Mouse (Mus musculus) kidney, adult 2 months (tissue): ENCODE results near the gene Fam83g. TPM values are rescaled to one million over a fixed set of nuclear protein-coding genes. Genes with fewer than 3 reads are reported as not detected.

Experiments
- DNase-seq: peaks from one replicate; pipeline ENCODE4 v3.0.0; 2021
- H3K27ac ChIP-seq: fragments of 200-500 bp; 2 replicates; pipeline ENCODE4 v1.5.1; 2012; ENCODE audit warnings: low read depth, low read length, control low read depth, inconsistent platforms; ENCODE audit not compliant: insufficient read depth
- H3K27me3 ChIP-seq: fragments of 200-500 bp; replicated peaks from 2 replicates; pipeline ENCODE4 v1.6.1; 2012; ENCODE audit warnings: mild to moderate bottlenecking, moderate library complexity, low read length, inconsistent platforms; ENCODE audit not compliant: control insufficient read depth, insufficient read depth
- H3K36me3 ChIP-seq: fragments of 200-500 bp; 2 replicates; pipeline ENCODE4 v1.6.1; 2012; ENCODE audit warnings: mild to moderate bottlenecking, moderate library complexity, low read length, inconsistent platforms; ENCODE audit not compliant: control insufficient read depth, insufficient read depth
- H3K4me1 ChIP-seq: fragments of 200-500 bp; 2 replicates; pipeline ENCODE4 v1.6.1; 2011; ENCODE audit warnings: low read length; ENCODE audit not compliant: control insufficient read depth, insufficient read depth
- H3K4me3 ChIP-seq: fragments of 200-500 bp; 2 replicates; pipeline ENCODE4 v1.5.1; 2011; ENCODE audit warnings: mild to moderate bottlenecking, low read depth, low read length, control low read depth; ENCODE audit not compliant: insufficient read depth
- CTCF ChIP-seq: fragments of 200-500 bp; conservative IDR thresholded peaks from 2 replicates; pipeline ENCODE4 v1.5.1; 2011; ENCODE audit warnings: low read depth, mild to moderate bottlenecking, control low read depth, low read length, moderate library complexity, mixed read lengths; ENCODE audit not compliant: insufficient read depth, insufficient read length
- POLR2A ChIP-seq: fragments of 200-500 bp; IDR thresholded peaks from one replicate; pipeline ENCODE4 v1.6.1; 2011; ENCODE audit warnings: low read depth, low read length, control low read depth
- WGBS: fragments of 180-500 bp; shearing (Covaris S2); methylation state at CpG from one replicate; pipeline ENCODE4 v1.1.7; 2018; 5-methylcytosine and 5-hydroxymethylcytosine counted together
- polyA plus RNA-seq: library from polyadenylated mRNA; depleted of rRNA; stranded (reverse); fragments of >200 nt; gene quantifications from 2 replicates; pipeline ENCODE4 v1.2.3, GENCODE M21; 2012

Fam83g gene
- polyA plus RNA-seq, 1 experiment: 15.4 TPM

- Histone ChIP-seq H3K4me3 (no peak overlapping the region), H3K27ac (no peak overlapping the region), H3K36me3 (no peaks in the 10 kb centered on the region), H3K27me3 (no peaks in the 10 kb centered on the region), H3K4me1 (peaks cover 2% of the 10 kb centered on the region; the same call in 1 of the 2 replicates)
- DNase-seq: no peak
- TF ChIP-seq POLR2A: no peak
- 82% methylated on average over 7 of the region's 7 CpGs for WGBS
These were observed 41.8 kb upstream of the Fam83g start for GRCm38 (mm10) chr11:61642106-61642505.

- WGBS: 58% methylated on average over 5 of the region's 5 CpGs
- DNase-seq: peak; percentile 64
- H3K27ac ChIP-seq: no peak overlapping the region
These were observed 40.5 kb upstream of the Fam83g start for GRCm38 (mm10) chr11:61643184-61643961.

GRCm38 (mm10) chr11:61644576-61645326 is 39.1 kb upstream of the Fam83g start:
- TF ChIP-seq POLR2A: no peak
- no peak for TF ChIP-seq CTCF
- no peaks in the 10 kb centered on the region for H3K36me3 ChIP-seq
- H3K4me3 ChIP-seq: no peak overlapping the region
- H3K4me1 ChIP-seq: peaks cover 10% of the 10 kb centered on the region; the same call in 1 of the 2 replicates
- no peak overlapping the region for H3K27ac ChIP-seq
- no peaks in the 10 kb centered on the region for H3K27me3 ChIP-seq
- 71% methylated on average over 11 of the region's 11 CpGs for WGBS
- no peak for DNase-seq

More at GRCm38 (mm10) chr11:61643184-61643961, 40.5 kb upstream of the Fam83g start:
- TF ChIP-seq CTCF (no peak), POLR2A (no peak)
- Histone ChIP-seq H3K4me1 (peaks cover 6% of the 10 kb centered on the region; the same call in 1 of the 2 replicates), H3K4me3 (no peak overlapping the region), H3K27me3 (no peaks in the 10 kb centered on the region), H3K36me3 (no peaks in the 10 kb centered on the region)

- TF ChIP-seq POLR2A: no peak
- no peak for TF ChIP-seq CTCF
- 80% methylated on average over 5 of the region's 5 CpGs for WGBS
- DNase-seq: no peak
- Histone ChIP-seq H3K27ac (no peak overlapping the region), H3K4me3 (no peak overlapping the region), H3K4me1 (peaks cover 10% of the 10 kb centered on the region; the same call in 1 of the 2 replicates), H3K36me3 (no peaks in the 10 kb centered on the region), H3K27me3 (no peaks in the 10 kb centered on the region)
These were observed 38.5 kb upstream of the Fam83g start for GRCm38 (mm10) chr11:61645357-61645857.

- 70% methylated on average over 2 of the region's 2 CpGs for WGBS
These were observed 37.3 kb upstream of the Fam83g start for GRCm38 (mm10) chr11:61646499-61647039.

GRCm38 (mm10) chr11:61647110-61647910 is 36.6 kb upstream of the Fam83g start:
- no peaks in the 10 kb centered on the region for H3K36me3 ChIP-seq
- no peaks in the 10 kb centered on the region for H3K27me3 ChIP-seq
- WGBS: 77% methylated on average over 10 of the region's 10 CpGs
- H3K27ac ChIP-seq: no peak overlapping the region
- no peak overlapping the region for H3K4me3 ChIP-seq
- TF ChIP-seq POLR2A (no peak), CTCF (no peak)
- DNase-seq: no peak
- peaks cover 10% of the 10 kb centered on the region; the same call in 1 of the 2 replicates for H3K4me1 ChIP-seq

More at GRCm38 (mm10) chr11:61646499-61647039, 37.3 kb upstream of the Fam83g start:
- no peak overlapping the region for H3K4me3 ChIP-seq
- no peaks in the 10 kb centered on the region for H3K36me3 ChIP-seq
- H3K27ac ChIP-seq: no peak overlapping the region
- peaks cover 10% of the 10 kb centered on the region; the same call in 1 of the 2 replicates for H3K4me1 ChIP-seq
- no peaks in the 10 kb centered on the region for H3K27me3 ChIP-seq
- DNase-seq: no peak
- TF ChIP-seq POLR2A: no peak
- no peak for TF ChIP-seq CTCF
